Mouse (Mus musculus) testis, adult 2 months (tissue): ENCODE results near the gene Shisa8.

Source experiments
- CTCF ChIP-seq: fragments of 200-500 bp; IDR thresholded peaks from 2 replicates; pipeline ENCODE4 v1.5.1; 2012; ENCODE audit warnings: low read depth, mild to moderate bottlenecking, inconsistent platforms, low read length, moderate library complexity; ENCODE audit not compliant: control insufficient read depth, insufficient read depth, insufficient replicate concordance
- POLR2A ChIP-seq: fragments of 200-500 bp; IDR thresholded peaks from 2 replicates; pipeline ENCODE4 v1.6.1; 2012; ENCODE audit warnings: low read depth, mild to moderate bottlenecking, inconsistent platforms, low read length, moderate library complexity; ENCODE audit not compliant: control insufficient read depth

DNA sequence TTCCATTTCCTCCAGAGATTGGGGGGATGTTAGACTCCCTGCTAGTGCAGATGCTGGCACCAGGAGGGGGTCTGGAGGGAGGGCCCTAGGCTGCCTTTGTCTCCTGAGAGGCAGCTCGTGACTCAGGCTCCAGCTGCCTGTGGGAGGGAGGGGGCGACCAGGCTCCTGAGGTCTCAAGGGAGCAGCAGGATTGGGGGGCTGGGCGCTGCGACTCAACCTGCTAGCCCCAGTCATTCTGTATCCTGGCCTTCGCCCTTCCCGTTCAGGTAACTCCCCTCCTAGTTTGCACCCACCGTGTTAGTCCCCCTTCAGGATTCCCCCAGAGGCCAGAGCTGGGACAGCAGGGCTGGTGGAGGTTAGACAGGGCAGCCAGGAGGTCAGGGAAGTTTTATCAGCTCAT, 4.4 kb upstream of the Shisa8 start:
- no peak for TF ChIP-seq POLR2A
- no peak for TF ChIP-seq CTCF
